Mouse (Mus musculus) layer of hippocampus, postnatal 36 days (tissue): ENCODE data around the gene Arl3. TPM values are rescaled to one million over a fixed set of nuclear protein-coding genes. Genes with fewer than 3 reads are reported as not detected.

ENCODE experiments used
- DNase-seq, 2 experiments: peaks; one replicate each; pipeline ENCODE4 v3.0.0; 2022
- total RNA-seq, 2 experiments: library from RNA; stranded (reverse); gene quantifications; 2 replicates each; pipeline ENCODE4 v1.2.3; 2021

The Arl3 gene
- 100 to 1,000 TPM; 123 to 126 TPM for total RNA-seq

DNA sequence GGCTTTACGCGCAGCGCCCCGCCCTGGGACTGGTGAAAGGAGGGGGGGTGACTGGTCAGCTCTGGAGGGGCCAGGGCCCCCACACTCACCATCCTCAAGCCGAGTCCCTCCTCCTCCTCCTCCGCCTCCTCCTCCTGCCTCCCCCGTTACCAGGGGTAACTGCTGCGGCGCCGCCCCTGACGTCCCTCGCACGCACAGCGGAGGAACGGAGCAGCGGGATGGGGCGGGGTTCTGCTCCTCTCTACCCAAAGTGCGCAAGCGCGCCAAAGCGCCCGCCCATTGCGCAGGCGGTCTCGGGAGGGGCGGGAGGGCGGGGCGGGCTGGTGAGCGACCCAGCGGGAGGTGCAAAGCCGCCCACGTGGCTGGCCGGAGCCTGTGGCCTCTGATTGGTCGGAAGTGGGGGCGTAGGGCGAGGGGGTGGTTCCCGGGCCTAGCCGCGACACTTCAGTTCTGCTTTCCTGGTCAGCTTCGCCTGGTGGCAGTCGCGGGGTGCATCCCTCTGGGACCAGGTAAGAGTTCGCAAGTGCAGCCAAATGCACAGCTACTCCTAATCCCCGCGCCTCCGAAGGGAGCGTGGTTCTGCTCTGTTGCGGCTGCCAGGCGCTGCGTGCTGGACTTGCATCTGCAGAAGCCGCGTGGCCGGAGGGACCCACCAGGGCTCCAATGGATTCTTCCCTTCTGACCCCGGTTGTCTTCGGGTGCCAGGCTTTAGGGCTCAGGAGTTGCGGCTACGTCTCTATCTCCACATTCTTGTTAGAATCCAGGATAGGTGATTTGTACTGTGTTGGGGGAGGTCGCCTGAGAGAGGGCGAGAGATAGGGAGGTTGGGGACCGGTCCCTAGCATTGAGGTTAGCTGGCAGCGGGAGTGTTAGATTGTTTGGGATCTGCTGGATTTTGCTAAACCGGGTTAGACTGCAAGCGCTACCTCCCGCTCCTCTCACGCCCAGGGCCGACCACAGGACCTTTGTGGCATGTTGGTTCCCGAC, at the start of gene Arl3, which contains the start of gene Sfxn2:
Arl3 (minus strand) TSS at position 248 of the 987 bp plus-strand sequence.
Sfxn2 (plus strand) TSS at position 415 of the 987 bp plus-strand sequence.
- DNase-seq: peak; percentile 91 to 93

DNA sequence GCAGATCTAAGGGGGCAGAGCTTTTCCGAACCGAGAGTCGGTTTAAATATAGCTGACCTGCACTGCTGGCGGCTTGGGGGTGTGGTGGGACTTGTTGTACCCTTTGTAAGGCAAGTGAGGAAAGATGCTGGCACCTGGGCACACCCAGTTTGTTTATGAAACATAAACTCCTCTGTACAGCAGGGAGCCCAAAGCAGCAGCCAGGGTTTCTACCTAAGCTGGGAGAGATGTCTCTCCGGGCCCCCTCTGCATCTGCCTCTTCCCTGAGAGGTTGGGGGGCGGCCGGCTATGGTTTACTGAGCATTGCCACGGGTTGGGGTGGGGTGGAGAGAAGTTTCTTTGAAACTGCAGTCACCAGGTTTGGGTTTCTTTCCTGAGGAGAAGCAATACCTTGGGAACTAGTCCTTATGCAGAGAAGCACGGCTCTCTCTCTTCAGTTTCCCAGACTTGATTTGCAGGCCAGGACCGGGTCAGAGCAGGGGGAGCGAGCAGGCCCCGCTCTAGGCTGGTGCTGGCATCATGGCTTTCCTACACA, 49.7 kb upstream of the Arl3 start:
- DNase-seq: no peak

DNA sequence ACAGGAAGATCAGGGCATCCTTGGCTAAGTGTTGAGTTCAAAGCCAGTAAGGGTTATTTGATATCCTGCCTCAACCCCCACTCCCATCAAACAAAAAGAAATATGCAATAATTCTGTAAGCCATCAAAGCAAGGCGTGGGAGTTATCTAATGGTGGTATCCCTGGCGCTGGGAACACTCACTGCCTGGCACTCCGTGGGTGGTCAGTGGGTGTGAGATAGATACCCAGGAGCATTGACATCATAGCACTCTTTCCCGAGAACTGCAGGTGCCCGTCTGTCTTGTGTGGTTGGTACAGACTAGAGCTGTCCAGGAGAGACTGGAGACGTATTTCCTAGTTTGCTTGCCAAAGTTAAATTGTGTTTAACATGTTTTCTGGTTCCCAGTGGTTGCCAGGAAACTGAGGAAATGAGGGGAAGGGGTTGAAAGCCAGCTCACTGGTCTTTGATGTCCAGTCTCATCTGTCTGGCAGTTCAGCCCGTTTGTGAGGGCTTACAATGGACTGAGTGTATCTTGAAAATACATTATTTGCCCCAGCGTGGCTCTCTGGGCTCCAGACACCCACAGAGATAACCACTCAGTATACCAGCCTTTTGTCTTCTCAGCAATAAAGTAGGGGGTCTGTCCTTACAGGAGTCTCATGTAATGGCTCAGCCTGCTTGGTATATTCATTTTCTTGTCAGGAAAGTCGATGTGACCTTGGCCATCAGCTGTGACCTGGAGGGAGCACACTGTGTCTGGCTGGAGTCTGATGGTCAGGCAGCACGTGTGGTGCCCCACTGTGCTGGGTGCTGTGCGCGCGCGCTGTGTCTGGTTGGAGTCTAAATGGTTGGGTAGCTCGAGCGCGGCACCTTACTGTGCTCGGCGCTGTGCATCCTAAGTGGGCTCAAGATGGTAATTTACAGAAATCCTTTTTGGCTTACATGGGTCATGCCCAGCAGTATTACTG, 48.5 kb upstream of the Arl3 start:
- no peak for DNase-seq

DNA sequence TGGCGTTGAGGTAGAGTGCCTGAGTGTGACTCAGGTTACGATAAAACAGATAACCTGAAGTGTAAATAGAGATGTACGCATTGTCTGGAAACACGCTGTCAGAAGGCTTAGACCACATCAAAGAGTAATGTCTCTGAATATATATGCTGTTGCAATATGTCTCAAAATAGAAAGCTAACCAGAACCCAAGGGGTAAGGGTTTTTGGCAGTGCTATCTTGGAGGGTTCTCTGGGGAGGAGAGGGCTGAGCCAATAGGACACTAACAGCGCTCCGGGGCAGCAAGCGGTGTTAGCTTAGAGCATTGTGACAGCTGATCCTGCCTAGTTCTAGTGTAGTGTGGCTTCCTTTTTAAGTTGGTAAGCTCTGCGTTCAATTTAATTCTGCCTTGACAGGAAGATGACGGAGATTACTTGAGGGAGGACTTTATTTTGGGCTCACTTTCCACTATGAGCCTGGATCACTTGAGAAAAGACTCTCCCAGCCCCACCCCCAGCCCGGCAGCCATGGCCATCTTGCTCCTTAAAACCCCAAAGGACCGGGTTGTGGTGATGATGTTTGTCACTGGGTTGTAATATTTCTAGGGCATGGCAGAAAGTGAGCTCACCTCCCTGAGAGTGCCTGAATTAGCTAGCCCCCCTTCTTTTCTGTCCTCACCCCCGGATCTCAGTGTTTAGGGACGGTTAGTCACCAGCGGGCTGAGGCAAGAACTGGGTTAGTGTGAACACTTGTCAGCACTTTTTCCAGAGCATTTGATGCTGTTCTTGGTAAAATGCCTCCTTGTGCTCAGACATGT, 47.2 kb upstream of the Arl3 start:
- no peak for DNase-seq

DNA sequence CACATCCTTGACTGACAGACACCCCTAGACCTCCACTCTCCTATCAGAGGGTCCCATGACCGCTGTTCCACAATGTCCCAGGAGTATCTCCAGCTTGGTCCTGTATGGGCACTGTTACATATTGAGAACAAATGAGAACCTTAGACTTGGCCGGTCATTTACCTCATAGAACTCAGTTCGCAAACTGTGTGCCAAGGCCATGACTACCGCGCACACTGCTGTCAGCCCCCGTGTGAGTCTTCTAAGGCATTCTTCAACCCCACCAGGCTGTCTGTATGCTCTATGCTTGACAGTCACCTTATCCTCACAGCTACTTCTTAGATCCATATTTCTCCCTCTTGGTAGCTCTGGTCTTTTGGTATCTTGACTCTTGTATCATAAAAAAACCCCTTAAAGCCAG, 46.5 kb upstream of the Arl3 start:
- DNase-seq: no peak

DNA sequence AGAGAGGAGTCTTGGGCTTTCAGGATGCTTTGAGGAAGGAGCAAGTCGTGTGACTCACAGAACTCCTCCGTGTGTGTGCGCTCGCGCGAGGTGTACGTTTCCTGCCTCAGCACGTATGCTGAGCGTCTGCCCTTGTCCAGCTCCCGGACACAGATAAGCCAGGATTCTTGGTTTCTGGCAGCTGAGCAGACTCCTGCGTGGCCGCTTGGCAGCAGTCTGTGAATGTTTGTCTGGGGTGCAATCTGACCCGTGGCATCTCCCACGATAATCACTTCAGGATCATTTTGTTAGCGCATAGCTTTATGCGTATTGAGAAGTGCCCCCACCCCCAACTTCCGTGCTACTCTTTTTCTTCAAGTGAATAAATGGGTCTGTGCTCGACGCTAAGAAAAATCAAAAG, 46.0 kb upstream of the Arl3 start:
- DNase-seq: no peak

DNA sequence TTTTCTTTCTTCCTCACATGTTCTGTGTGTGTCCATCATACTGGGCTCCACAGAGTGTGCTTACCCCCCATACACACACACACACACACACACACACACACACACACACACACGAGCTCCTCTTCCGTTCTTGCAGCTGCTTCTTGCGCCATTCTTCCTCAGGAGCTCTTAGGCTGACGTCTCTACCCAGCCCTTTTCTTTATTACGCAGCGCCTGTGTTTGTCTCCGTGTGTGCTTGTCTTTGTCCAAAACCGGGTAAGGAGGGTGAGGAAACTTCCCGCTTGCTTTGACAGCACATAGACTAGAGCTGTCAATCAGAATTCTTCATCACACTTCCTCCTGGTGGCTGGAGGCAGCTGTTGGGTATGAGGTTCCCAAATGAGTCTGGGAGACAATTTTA, 45.3 kb upstream of the Arl3 start:
- no peak for DNase-seq

DNA sequence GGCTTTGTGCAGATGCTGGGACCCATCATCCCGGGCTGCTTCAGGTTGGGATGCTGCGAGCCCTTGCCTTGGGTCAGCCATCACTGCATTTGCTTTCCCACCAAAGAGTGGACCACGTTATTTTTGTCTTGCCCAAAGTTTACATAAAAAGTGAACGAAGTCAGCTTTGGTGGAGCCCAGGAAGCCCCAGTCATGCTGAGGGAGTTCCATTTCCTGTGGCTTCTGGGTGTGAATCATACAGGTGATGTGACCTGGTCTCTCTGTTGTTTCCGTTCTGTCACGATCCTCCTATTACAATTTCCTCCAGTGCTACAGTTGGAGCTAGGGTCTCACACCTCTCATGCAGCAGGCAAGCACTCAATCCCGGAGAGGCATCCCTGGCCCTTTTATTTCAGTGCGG, 44.4 kb upstream of the Arl3 start:
- DNase-seq: no peak

DNA sequence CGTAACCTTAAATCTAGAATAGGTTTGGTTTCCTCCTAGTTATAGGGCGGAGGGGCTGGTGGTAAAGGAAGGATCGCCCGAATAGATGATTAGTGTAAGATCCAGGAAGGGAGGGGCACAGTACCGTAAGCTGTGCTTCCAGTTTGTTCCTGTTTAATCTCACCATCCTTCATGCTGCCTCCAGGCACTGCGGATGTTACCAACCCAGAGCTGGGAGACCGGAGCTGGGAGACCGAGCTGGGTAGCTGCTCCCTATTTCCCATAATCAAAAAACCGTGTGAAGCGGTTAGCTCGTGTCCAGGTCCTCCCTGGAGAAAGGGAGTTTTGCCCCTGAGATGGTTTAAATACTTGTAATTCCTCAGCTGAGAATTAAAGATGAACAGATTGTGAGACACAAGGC, 43.4 kb upstream of the Arl3 start:
- no peak for DNase-seq

DNA sequence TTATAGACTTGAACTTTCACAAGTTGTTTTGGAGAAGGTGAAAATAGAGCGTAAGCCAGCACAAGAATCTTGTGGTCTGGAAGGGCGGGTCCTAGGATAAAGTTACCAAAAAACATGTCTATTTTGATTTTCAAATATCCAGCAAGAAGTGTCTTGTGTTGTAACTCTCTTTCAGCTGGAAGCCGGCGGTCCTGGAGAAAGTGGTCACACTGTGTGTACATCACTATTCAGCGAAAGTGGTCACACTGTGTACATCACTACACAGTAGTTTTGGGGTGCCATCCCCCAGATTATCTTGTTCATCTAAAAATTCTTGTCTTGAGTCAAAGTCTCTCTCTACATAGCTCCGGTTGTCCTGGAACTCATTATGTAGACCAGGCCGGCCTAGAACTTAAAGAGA, 35.2 kb upstream of the Arl3 start:
- no peak for DNase-seq

DNA sequence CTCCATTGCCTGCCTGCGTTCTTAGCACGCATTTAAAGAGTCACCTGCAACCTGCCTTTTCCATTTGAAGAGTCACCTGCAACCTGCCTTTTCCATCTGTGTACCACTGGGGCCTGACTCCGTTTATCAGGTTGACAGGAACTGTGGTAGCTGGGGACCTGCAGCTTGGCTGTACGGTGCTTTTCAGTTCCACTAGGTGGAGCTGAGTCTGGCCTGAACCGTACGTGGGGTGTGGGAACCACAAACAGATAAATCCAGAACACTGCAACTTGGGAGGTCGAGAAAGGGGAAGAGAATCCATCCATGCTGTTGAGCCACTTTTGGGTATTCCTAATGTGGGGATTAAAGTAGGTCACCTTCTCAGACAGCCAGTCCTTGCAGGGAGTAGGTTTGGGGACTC, 34.4 kb upstream of the Arl3 start:
- no peak for DNase-seq

DNA sequence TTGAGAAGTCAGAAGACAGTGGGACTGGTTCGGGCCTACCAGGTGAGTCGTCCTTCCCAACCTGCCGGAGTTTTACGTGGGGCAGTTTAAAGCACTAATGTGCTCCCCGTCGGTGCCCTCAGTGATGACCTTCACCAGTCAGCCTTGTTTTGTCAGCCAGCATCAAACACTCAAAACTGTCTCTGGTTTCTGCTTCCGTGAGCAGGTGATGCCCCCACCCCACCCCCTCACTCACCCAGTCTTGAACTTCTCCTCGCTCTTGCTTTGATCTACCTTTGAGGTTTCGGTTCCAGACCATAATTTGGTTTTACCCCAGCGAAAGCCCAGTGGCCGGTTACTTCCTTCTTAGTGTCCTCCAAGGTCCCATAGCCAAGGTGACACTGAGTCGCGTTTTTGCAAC, 33.7 kb upstream of the Arl3 start:
- no peak for DNase-seq

DNA sequence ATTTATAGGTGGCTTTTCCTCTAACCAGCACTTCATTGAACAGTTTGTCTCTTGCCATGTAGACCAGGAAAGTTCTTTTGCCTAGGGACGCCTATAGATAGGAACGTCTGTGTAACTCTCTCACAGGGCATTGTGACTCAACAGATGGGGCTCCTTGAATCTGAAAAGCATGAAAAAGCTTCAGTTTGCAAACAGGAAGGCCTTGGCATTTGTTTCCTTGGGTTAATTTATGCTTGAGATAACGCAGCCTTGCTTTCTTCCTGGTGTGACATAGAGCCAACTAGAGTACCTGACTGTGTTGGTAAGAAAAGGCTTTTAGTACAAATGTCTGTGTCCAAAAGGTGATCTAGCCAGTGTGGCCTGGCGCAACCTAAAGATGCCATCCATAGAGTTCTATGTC, 29.4 kb upstream of the Arl3 start:
- DNase-seq: no peak

DNA sequence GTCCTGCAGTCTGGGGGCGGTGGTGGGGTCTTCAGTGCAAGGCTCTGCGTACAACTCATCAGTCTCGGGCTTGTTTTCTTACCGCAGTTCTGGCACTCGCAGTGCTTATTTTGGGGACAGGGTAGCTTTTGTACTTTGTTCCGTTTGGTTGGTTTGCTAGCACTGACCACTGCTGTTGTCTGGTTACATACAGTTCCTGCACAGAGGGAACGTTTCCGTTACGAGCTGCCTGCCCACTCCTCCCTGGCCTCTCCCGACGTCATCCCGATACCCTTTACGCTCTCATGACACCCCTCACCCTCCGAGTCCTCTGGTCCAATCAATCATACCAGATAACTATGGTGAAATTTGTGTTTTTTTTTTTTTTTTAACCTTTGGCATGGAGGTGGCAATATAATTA, 28.5 kb upstream of the Arl3 start:
- no peak for DNase-seq

DNA sequence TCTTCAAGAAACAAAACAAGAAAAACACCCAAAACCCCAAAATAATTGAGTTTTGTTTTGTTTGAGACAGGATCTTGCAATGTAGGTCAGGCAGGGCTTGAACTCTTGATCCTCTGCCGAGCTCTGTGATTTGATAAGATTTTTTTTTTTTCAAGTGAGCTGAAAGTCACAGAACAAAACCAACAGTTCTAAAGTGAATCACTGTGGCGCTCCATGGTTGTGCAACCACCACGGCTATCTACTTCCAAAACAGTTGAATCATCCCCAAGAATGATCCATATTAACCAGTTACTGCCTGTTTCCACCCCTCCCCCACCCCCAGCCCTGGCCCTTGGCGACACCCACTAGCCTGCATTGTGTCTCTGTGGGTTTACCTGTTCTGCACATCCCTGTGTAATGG, 27.4 kb upstream of the Arl3 start:
- no peak for DNase-seq

DNA sequence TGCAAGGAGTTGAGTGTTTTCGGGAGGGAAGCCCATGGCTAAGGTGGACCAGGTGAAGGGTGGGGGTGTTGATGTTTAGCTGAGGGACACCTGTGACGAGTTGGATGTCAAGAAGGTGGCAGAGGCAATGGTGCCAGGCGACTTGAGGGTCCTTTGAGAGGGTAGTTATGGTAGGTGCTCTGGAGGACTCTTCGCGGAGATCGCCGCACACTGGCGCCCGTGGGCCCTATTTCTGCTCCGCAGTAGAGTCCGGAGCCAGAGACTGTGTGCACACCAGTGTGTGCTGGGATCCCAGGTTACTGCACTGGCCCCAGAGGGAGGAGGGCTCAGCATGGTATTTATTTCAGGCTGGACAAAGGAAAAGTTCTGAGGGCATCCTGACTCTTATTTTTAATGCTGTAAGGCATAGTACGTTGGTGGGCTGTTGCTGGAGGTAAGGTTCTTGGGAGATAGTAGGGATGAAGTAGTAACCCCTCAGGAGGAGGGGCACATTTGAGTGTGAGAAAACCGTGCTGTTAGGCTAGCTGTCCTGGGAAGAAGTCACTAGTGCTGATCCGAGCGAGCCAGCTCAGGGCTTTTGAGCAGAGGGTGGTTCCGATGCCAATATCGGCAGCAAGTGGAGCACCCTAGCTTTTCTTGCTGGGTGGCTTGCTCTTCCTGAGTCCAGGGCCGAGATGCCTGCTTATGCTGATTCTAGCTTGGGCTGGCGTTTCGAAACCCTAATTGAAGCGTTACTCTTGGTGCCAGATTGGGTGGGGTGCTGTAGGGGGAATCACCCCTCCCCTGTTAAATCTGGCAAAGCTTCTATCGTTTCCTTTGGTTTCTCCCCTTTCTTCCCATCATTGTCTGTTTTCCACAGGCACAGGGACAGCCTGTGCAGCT, 26.6 kb upstream of the Arl3 start:
- DNase-seq: peak in 1 of 2 experiments; percentile 26

DNA sequence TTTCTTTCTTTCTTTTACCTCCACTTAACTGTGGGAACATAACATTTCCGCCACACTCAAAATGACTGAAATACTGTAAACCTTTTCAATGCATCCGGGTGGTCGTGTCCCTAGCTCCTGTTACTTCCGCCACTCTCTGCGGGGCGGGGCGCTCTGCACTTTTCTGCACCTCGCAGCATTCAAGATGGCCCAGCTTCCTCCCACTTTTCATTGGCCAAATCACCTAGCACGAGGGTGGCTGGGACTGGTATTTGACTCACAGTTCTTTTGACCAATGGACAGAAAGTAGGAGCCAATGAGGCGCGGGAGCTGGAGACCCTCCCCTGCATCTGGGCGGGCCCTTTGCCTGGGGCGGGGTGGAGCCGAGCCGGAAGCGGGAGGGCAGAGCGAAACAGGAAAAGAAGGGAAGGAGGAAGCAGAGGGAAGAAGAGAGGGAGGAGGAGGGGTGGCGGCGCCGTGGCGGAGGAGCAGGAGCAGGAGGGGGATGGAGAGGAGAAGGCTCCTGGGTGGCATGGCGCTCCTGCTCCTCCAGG, 25.8 kb upstream of the Arl3 start, which contains the start of gene Wbp1l:
Wbp1l (plus strand) TSS at position 365 of the 533 bp plus-strand sequence.
- peak; percentile 97 to 98 for DNase-seq

DNA sequence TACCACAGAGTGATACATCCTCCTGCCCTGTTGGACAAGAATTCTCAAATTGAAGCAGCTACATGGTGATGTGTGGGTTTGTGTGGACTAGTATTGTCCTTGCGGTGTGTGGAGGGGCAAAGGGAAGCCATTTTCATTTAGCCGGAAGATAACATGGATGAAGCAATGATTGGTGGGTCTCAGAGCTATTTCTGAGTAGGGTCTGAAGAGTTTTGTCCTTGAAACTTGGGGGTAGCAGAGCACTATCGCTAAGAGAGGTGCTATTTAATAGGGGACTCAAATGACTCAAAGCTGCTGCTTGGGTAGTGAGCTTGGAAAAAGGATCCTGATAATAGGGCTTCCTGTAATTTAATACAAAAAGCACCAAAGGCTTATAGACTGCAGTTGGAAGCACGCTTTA, 25.2 kb upstream of the Arl3 start:
- no peak for DNase-seq

DNA sequence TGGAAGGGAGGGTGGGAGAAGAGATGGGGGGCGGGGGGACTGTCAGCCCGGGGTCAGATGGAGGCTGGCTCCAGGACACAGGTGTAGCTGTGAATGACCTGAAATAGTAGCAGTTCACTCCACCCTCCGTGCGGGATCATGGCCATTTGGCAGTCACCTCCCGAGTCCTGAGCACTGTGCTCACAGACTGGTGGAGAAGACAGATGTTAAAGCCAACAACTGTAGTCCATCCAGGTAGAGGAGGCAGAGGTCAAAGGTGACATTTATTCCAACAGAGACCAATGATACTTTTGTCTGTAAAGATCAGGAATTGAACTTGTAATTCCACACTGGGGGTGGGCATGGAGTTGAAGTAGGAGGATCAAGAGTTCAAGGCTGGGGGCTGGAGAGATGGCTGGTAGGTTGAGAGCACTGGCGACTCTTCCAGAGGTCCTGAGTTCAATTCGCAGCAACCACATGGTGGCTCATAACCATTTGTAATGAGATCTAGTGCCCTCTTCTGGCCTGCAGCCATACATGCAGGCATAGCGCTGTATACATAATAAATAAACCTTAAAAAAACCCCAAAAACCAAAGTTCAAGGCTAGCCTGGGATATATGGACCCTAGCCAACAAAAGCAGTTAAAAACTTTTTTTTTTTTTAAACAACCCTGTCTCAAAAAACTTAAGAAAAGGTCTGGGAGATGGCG, 19.9 kb upstream of the Arl3 start:
- no peak for DNase-seq

DNA sequence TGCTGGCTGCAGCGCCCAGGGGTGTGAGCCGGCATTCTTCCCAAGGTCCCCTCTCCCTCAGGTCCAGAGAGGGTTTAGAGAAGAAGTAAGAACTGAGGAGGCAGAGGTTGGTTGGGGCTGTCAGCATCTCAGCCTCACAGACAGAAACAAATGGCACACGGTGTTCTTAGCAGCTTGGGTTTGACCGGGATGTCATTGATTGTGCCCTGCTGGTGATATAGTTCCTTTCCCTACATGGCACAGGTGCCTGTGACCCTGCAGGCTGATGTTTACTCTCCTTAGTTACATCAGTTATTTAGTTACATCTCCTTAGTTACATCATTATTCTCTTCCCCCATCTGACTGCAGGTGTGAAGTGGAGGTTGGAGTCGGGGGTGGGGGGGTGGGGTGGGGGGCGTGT, 18.6 kb upstream of the Arl3 start:
- no peak for DNase-seq
